Mouse (Mus musculus) kidney, adult 11 months (tissue): ENCODE data around the gene Sema6d.

Source experiments
- DNase-seq: peaks from one replicate; pipeline ENCODE4 v3.0.0; 2022

Gene Sema6d

GRCm38 (mm10) chr2:124563759-124564158 lies 474.0 kb downstream of the Sema6d start:
- DNase-seq, result no peak

- no peak for DNase-seq
Measured at GRCm38 (mm10) chr2:124573734-124574133, 484.0 kb downstream of the Sema6d start.

- no peak for DNase-seq
Measured at GRCm38 (mm10) chr2:124576053-124576452, 486.3 kb downstream of the Sema6d start.

GRCm38 (mm10) chr2:124583561-124583960 lies 493.8 kb downstream of the Sema6d start:
- DNase-seq, result no peak

GRCm38 (mm10) chr2:124592750-124593149 lies 503.0 kb downstream of the Sema6d start:
- no peak for DNase-seq

- DNase-seq, result no peak
Measured at GRCm38 (mm10) chr2:124599014-124599413, 509.2 kb downstream of the Sema6d start.

GRCm38 (mm10) chr2:124601702-124602378 lies 512.1 kb downstream of the Sema6d start:
- DNase-seq, result no peak

- no peak for DNase-seq
Measured at GRCm38 (mm10) chr2:124602379-124602913, 512.7 kb downstream of the Sema6d start.

GRCm38 (mm10) chr2:124605341-124605740 lies 515.6 kb downstream of the Sema6d start:
- no peak for DNase-seq

GRCm38 (mm10) chr2:124607986-124608385 lies 518.2 kb downstream of the Sema6d start:
- DNase-seq, result no peak

- no peak for DNase-seq
Measured at GRCm38 (mm10) chr2:124608546-124608945, 518.8 kb downstream of the Sema6d start.

- no peak for DNase-seq
Measured at GRCm38 (mm10) chr2:124609014-124609413, 519.2 kb downstream of the Sema6d start.

GRCm38 (mm10) chr2:124609711-124610585 lies 520.2 kb downstream of the Sema6d start:
- peak; percentile 80 for DNase-seq

- DNase-seq, result no peak
Measured at GRCm38 (mm10) chr2:124610586-124611105, 520.9 kb downstream of the Sema6d start.

GRCm38 (mm10) chr2:124611226-124611625 lies 521.5 kb downstream of the Sema6d start:
- no peak for DNase-seq

- no peak for DNase-seq
Measured at GRCm38 (mm10) chr2:124612276-124612675, 522.5 kb downstream of the Sema6d start.

GRCm38 (mm10) chr2:124612727-124613510 lies 523.1 kb downstream of the Sema6d start:
- DNase-seq, result no peak

- DNase-seq, result no peak
Measured at GRCm38 (mm10) chr2:124613671-124614210, 524.0 kb downstream of the Sema6d start.

- DNase-seq, result no peak
Measured at GRCm38 (mm10) chr2:124616746-124617145, 527.0 kb downstream of the Sema6d start.

GRCm38 (mm10) chr2:124617440-124617839 lies 527.7 kb downstream of the Sema6d start:
- DNase-seq, result no peak

- no peak for DNase-seq
Measured at GRCm38 (mm10) chr2:124618091-124618490, 528.3 kb downstream of the Sema6d start.

- DNase-seq, result no peak
Measured at GRCm38 (mm10) chr2:124618526-124619219, 528.9 kb downstream of the Sema6d start.
